Mouse (Mus musculus): Measurements from ENCODE around the gene Tnrc18.

Tnrc18 gene

DNA sequence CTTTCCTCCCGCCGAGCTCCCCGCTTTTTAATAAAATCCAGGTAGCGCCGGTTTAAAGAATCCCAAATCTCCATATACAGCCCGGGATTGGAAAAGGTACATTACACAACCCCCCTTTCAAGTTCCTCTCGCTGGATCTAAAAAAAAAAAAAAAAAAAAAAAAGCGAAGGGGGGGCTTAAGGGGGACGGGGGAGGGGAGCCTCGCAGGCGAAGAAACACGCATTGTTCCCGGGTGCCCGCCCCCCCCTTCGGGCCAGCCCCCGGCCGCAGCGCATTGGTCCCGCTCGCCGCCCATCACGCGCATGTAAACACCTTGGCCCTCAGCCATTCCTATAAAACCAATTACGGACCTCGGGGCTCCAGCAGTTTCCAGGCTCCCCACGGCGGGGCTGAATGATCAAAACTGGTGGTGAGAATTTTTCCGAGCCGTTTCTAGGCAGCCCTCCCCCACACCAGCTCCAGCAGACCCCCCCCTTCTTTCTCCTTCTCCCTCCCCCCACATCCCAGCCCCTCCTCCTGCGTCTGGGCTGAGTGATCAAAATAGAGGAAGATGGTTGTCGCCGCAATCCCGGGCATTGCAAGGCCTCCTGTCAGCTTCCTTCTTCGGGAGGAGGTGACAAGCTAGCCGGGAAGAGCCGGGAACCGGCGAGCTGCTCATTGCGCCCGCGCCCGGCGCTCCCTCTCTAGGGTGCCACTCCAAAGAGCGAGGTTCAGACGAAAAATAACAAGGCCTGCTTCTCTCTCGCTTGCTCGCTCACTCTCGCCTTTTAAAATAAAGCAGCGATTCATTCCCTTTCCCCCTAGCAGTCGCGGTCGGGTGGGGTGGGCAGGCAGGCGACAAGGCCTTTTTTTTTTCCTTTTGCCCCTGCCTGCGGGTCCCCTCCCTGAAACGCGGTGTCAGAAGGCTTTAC, at the start of gene Tnrc18:
Tnrc18 (minus strand) TSS at position 139 of the 911 bp plus-strand sequence.
- DNase-seq (ENCODE audit: low read depth): peak; percentile 100

DNA sequence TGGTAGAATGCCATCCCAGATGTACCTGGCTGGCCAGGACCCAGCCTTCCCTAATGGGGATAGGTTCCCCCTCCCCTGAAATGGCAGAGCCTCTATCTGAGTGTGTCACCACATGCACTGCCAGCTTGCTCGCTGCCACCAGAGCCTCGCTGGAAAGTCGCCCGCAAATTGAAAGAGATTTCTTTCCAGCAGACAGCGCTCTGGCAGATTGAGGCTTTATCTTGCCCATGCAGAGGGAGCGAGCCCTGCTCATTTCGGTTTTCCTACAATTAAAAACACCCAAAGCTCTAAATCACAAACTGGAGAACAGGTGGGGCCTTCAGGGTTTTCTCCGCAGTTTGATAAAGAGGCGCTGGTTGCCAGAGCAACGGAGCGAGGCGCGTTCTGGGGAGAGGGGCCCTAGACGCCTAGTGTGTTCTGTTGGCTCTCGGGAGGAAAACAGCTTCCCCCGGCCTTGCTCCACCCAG, 40.3 kb upstream of the Tnrc18 start:
- no peak for DNase-seq (ENCODE audit: low read depth)

DNA sequence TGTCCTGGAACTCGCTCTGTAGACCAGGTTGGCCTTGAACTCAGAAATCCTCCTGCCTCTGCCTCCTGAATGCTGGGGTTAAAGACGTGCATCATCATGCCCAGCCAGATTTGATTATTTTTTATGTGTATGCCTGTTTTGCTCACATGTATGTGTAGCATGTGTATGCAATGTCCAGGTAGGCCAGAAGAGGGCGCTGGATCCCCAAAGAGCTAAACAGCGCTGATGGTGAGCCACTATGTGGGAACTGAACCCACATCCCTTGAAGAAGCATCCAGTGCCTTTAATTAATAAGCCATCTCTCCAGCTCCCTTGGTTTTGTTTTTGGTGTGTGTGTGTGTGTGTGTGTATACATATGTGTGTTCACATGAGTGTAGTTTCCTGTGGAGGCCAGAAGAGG, 38.9 kb upstream of the Tnrc18 start:
- DNase-seq (ENCODE audit: low read depth): no peak

DNA sequence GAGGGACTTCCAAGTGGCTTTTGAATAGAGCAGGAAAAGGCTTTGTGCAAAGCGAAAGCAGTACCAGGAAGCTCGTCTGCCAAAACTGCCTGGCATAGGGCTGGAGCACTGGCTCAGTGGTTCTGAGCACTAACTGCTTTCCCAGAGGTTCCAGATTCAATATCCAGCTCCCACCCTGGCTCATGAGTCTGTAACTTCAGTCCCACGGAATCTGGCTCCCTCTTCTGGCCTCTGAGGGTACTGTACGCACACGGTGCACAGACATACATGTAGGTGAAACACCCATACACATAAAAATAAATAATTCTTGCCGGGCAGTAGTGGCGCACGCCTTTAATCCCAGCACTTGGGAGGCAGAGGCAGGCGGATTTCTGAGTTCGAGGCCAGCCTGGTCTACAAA, 37.4 kb upstream of the Tnrc18 start:
- peak; percentile 70 for DNase-seq (ENCODE audit: low read depth)

DNA sequence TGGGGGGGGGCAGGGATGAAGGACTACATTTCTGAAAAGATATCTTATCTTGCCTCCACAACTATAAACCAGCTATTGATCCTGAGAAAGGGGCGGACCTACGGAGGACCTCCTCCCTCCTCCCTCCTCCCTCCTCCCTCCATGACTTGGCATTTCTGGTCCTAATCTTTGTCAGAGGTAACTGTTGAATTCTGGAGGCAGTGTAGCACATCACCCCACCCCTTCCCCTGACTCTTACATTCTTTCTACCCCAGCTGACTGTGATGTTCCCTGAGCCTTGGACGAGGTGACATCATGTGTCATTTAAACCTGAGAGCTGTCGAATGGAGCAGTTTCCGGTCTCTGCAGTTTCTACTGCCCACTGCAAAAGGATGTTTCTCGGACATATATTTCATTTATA, 36.1 kb upstream of the Tnrc18 start:
- DNase-seq (ENCODE audit: low read depth): no peak

DNA sequence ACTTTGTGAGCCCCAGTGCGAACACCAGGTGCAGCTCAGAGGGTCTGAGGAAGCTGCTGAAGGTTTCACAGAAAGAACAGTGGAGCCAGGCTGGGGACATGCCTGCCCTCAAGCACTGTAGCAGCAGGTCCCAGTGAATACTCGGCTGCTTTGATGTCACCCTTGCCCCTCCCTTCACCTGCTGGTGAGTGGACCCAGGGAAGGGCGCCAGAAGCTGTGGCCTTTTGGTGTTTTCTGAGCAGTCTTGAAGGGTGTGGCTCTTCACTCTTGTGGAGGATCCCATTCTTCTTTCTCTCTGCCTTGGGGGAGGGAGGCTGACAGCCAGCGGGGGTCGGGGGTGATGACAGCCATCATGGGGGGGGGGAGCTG, 34.2 kb upstream of the Tnrc18 start:
- DNase-seq (ENCODE audit: low read depth): no peak

DNA sequence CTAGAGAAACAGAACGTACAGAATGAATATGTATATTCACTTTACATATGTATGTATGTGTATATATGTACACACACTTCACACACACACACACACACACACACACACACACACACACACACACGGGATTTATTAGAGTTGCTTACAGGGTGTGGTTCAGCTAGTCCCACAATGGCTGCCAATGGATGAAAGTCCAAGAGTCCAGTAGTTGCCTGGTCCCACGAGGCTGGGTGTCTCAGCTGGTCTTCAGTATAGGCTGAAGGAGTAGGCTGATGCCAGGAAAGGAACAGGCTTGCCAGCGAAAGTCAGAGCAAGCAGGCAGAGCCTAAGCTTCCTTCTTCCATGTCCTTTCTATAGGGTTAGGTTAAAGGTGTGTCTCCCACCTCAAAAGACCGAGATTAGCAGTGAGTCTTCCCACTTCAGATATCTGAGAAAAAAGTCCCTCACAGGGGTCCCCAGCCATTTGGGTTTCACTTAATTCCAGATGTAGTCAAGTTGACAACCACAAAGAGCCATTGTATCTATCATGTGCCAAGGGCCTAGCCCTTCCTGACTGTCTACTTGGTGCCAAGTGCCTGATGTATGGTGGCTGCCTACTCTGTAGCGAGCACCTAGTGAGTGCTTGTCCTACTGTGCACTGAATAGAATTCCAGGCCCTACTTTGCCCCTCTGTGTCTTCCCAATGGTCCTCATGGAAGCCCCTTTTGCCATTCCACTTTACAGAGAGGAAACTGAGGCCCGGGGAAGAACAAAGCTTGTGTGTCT, 33.6 kb upstream of the Tnrc18 start:
- DNase-seq (ENCODE audit: low read depth): no peak

DNA sequence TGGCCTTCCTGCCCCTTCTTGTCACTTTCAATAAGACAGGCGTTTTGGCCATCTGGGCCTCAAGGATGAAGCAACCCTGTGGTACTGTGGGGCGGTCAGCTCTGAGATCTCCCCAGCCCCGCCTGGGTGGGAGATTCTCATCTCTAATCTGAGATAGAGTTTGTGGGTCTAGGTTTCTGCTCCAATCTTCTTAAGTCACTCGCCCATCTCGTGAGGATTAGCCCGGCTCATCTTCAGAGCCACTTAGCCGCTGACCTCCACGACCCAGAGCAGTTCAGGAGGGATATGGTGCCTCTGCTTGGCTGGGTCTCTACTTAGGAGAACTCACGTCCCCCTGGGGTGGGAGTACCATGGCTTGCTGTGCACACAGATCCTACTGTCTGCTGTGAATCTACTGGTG, 33.0 kb upstream of the Tnrc18 start:
- DNase-seq (ENCODE audit: low read depth): no peak

DNA sequence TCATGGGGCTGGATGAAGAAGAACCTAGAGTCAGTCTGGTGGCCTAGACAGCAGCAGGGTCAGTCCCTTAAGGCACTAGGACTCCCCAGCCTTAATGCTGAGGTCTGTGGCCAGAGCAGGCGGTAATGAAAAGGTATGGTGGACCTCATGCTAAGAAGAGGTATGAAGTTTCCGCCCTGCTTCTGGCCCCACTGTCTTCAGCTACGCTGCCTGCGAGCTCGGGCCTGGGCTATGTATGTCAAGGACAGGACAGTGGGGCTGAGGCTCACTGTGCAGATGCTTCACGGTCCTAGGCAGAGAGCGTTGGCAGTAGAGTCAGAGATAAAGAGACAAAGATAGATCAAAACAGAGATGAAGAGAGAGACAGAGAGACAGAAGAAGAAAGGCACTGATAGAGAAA, 31.4 kb upstream of the Tnrc18 start:
- DNase-seq (ENCODE audit: low read depth): no peak

DNA sequence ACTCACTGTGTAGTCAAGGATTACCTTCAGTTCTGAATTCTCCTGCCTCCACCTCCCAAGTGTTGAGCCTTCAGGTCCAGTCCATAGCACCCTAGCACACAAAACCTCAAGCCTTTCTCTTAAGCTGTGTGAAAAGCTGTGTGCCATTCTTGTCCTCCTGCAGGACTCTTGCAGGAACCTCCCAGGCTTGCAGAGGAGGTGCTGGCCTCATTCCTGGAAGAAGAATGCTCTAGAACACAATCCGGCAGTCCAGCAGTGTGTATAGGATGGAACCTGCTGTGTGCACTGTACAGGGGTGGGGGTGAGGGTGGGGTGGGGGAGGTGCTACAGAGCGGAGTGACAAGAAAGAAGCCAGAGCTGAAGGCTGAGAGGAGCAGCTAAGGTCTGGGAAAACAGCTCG, 30.7 kb upstream of the Tnrc18 start:
- DNase-seq (ENCODE audit: low read depth): no peak

DNA sequence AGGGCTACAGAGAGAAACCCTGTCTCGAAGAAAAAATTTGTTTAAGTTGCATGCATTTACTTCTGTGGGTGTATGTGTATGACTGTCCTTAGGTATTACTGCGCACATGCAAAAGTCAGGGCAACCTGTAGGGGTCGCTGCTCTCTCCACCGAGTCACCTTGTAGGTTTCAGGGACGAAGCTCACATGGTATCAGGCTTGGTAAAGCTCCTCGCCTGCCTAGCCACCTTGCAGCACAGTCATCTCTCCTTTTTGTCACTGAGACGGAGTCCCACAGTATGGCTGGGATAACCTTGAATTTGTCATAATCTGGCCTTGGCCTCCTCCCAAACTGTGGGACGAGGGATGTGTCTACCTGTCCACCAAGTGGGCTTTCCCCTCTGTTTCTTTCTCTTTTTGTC, 27.0 kb upstream of the Tnrc18 start:
- peak; percentile 30 for DNase-seq (ENCODE audit: low read depth)

DNA sequence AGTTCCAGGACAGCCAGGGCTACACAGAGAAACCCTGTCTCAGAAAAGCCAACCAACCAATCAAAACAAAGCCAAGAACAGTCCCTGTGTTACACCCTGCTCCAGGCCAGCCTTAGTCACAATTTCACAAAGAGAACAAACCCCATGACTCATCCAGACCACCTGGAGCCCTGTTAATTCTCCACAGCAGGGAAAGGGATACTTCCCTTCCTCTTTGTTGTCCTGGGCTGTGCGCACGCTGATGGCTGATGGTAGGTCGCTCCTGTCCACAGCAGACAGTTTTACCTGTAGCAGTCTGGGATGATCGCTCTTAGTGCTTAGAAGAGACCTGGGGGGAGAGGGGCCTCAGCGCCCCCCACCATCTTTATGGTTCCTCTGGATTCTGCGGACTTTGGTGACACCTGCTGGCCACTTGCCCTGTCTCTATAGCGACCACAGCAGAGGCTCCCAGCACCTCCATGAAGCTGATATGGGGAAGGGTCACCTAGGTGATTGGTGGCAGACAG, 24.7 kb upstream of the Tnrc18 start:
- peak; percentile 69 for DNase-seq (ENCODE audit: low read depth)

DNA sequence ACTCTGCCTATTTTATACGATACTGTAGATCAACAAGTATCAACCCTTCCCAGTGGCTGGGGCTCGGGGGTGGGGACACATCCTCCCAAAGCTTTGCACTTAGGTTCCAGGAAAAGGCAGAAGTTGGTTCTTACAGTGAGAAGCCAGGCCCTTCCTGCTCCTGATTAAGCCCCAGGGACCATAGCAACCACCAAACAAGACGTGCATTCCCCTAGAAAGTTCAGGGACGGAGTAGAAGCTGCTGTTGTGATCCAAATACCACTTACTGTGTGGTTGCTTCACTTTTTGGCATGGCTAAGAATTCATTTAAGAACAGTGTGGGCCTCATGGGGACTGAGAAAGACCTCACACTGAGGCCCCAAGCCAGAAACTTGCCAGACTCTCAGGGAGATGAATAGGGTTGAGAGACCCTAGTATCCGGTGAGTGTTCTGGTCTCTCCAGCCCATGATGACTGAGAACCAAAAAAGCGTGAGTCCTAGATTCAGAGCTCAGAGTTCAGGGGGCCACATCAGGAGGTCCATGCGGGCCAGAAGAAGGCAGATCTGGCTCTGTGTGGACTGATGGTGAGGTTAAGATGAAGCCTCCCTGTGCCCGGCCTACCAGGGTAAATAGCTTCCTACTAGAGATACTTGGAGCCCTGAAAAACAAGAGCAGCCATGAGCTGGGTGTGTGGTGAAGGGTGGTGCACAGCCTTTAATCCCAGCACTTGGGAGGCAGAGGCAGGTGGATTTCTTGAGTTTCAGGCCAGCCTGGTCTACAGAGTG, 24.1 kb upstream of the Tnrc18 start:
- peak; percentile 88 for DNase-seq (ENCODE audit: low read depth)

DNA sequence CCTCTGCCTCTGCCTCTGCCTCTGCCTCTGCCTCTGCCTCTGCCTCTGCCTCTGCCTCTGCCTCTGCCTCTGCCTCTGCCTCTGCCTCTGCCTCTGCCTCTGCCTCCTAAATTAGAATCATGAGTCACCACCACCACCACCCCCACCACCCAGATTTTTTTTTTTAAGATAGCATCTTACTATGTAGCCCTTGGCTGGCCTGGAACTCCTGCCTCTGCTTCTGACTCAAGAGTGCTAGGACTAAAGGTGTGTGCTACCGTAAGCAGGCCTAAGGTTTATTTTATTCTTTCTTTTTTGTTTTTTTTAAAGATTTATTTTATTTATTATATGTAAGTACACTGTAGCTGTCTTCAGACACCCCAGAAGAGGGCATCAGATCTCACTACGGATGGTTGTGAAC, 20.0 kb upstream of the Tnrc18 start:
- DNase-seq (ENCODE audit: low read depth): peak; percentile 40

DNA sequence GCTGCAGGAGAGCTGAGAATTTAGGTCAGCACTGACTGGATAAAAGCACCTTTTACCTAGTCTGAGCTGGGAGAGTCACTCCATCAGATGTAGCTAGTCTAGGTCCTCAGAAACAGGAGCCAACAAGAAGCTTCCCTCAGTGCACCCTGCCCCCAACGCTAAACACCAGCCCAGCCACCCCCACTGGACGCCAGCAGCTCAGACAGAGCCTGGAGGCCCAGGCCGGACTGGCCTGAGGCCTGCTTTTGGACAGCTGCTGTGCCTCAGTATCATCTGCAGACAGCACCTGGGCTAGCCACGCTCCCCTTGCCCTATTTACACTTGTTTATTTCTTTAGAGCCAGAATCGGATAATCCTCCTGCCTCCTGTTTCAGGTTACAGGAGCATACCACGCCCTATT, 19.4 kb upstream of the Tnrc18 start:
- DNase-seq (ENCODE audit: low read depth): no peak

DNA sequence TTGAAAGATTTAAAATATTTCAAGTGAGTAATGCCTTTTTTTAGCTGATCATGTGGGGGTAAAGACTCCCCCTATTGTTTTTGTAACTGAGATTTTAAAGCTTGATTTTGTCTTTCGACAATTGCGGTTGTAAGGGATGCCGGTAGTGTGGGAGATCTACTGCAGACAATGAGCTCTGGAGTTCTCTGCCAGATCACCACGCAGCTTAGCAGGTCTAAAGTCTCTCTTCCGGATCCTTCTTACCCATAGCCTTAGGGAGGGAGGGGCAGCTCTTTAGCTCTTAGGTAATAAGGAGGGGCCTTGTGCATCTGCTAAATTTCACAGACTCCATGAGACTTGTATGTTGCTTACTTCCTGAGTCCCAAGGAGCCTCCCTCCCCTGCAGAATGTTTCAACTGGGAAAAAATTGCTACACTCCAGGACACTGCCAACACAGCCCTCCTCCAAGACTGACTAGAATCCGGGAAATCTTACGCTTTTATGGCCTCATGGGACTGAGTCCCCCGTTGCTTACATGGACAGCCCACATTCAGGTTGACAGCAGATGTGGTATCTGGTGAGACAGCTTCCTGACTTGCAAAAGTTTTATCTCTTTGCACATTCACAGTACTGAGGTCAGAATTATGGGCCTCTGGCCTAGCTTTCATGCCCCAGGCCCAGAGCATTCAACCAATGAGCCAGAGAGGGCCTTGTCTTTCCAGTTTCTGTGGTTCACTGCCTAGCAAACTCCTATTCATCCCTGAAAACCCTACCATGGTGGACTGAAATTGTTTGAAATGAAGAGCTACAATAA, 16.4 kb upstream of the Tnrc18 start:
- DNase-seq (ENCODE audit: low read depth): peak; percentile 44

DNA sequence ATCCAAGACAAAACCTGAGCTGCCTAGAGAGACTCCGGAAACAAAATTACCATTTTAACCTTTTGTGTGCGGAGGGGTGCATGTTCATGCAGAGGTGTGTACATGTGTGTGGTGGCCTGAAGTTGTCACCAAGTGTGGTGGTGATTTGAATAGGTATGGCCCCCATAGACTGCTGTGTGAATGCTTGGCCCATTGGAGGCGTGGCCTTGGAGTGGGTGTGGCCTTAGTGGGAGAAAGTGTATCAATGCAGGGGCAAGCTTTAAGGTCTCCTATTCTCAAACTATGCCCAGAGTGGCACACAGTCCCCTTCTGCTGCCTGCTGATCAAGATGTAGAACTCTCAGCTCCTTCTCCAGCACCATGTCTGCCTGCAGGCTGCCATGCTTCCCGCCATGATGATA, 8.7 kb upstream of the Tnrc18 start:
- DNase-seq (ENCODE audit: low read depth): no peak

DNA sequence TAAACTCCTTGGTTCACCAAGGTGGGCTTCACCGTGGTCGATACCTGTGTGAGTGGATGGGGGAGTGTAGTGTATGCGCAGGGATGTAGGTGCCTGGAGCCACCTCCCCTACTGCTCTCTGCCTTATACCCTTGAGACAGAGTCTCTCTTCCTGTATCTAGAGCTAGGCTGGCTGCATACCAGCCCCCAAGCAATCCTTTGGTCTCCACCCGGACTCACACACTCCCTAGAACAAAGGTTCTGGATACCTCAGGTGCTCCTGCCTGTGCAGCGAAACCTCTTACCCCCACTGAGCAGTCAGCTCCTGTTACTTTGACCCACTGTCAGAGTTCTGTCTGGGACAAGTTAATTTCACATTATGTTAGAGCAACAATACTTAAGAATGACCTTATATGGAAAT, 8.2 kb upstream of the Tnrc18 start:
- DNase-seq (ENCODE audit: low read depth): no peak

DNA sequence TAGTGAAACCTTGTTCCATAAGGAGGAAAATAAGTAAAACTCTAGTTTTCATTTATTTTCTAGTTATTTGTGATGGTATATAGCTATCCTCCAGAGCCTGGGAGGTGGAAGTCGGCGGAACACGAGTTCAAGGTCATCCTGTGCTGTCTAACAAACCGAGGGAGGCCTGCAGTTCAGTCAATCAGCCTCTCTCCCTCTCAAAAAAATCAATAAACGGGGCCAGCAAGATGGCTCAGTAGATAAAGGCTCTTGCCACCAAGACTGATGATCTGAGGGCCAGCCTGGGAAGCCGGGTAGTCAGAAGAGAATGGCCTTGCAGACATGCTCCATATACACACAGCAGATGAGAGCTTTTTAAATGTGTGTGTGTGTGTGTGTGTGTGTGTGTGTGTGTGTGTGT, 6.6 kb upstream of the Tnrc18 start:
- peak; percentile 51 for DNase-seq (ENCODE audit: low read depth)

DNA sequence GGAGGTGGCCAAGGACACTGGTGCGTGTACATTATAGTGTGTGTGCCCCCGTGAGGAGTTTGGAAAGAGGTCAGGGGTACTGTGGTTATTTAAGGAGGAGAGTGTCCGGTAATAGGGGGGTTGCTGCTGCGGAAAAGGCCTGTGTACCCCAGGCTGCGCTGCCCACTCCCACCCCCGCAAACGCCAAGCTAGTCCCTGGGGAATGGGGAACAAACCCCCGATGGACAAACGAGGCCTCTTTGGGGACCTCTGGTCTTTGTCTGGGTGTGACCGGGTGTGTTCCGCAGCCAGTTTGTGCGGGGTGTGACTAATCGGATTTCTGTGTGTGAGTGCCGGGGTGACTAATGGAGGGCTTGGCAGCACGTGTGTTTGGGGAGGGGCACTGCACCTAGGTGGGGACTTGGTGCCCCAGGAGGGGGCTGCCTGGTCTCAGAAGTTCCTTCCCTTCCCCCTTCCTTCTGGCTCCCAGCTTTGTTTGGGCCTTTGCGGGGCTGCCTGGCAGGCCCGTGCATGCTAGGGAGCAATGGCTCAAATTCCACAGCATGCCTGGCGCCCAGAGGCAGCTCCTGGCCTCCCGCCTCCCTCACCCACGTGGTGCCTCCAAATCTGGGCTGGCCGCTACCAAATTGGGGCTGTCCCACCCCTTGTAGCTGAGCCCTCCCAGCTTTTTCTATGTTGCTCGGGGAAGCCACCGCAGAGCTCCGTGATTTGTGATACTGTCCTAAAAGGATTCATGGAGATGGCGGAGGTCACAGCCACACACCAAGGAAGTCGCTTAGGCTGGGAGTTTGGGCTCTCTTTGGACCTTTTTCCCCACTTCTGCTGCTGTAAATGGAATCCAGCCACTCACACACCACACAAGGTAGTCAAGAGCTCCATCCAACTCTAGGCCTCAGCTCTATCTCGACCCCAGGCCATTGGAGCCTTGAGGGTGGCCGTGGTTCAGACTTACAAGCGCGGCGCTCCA, 5.9 kb upstream of the Tnrc18 start:
- peak; percentile 97 for DNase-seq (ENCODE audit: low read depth)
